Mouse (Mus musculus): ENCODE results near the gene Gm10073.

DNA sequence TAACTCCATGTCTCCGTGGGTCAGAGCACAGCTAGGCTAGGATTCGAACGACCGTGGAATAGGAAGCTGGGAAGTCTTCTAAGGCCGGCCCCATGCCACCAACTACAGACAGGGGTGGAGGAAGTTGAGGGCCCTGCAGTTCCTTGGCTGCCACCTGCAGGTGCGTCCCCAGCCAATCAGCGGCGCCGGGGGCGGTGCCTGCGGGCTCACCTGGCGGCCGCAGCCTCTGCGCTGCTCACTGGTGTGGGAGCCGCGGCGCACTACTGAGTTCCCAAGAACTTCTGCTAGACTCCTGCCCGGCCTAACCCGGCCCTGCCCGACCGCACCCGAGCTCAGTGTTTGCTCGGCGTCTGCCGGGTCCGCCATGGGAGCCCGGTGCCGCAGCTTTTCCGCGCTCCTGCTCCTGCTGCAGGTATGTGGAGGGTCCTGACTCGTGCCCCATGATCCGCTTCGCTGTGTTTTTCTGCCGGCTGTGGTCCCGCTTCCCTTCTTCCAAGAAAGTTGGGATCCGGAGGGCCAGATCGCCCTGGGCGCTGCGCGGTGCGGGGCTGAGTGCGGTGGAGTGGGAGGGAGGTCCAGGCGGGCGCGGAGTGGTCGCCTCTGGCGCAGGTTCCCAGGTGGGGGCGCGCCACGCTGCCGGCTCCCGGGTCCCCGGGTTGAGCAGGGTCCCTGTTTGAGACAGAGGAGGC, 30.0 kb upstream of the Gm10073 start, which contains the start of gene Cdh1:
- TF ChIP-seq POLR2A (IDR thresholded peaks at IDR 0.05; ENCODE audit: control insufficient read depth, low read depth, low read length), result no peak
- TF ChIP-seq CTCF (IDR thresholded peaks at IDR 0.05; ENCODE audit: control insufficient read depth, insufficient read depth, insufficient replicate concordance, low read depth, low read length), result no peak

Measured in testis, adult 2 months (tissue).